Mouse (Mus musculus) G1E (cell line): ENCODE measurements around the gene Opn3. TPM values are rescaled to one million over a fixed set of nuclear protein-coding genes. Genes with fewer than 3 reads are reported as not detected.
A peak's percentile ranks its signal among the peaks of the same experiment; 100 is the strongest.

Experiments
- ATAC-seq: 2 replicates; pipeline ENCODE4 v1.8.0; 2016; ENCODE audit warnings: mild to moderate bottlenecking; ENCODE audit not compliant: insufficient number of reproducible peaks, poor library complexity, low FRiP score, severe bottlenecking; ENCODE audit errors: extremely low read depth
- DNase-seq: peaks from one replicate; pipeline ENCODE4 v3.0.0; 2012; ENCODE audit warnings: low spot score
- H3K27me3 ChIP-seq: 2 replicates; pipeline ENCODE4 v1.6.1; 2012; ENCODE audit warnings: mild to moderate bottlenecking, low read length, inconsistent platforms; ENCODE audit not compliant: insufficient read depth
- H3K36me3 ChIP-seq: replicated peaks from 2 replicates; pipeline ENCODE3; 2012; ENCODE audit warnings: mild to moderate bottlenecking, inconsistent platforms
- H3K4me1 ChIP-seq: 2 replicates; pipeline ENCODE4 v1.6.1; 2012; ENCODE audit warnings: low read depth, low read length, inconsistent platforms, mixed read lengths; ENCODE audit not compliant: insufficient read depth
- H3K4me3 ChIP-seq: 2 replicates; pipeline ENCODE4 v1.5.1; 2012; ENCODE audit warnings: low read depth, mild to moderate bottlenecking, inconsistent platforms, low read length, moderate library complexity, mixed read lengths
- H3K9me3 ChIP-seq: replicated peaks from 2 replicates; pipeline ENCODE4 v1.6.1; 2012; ENCODE audit warnings: inconsistent platforms
- CTCF ChIP-seq: IDR thresholded peaks from 2 replicates; pipeline ENCODE4 v1.5.1; 2012; ENCODE audit warnings: low read depth, low read length, inconsistent platforms, mixed read lengths
- GATA1 ChIP-seq: IDR thresholded peaks from 2 replicates; pipeline ENCODE4 v1.6.1; 2012; ENCODE audit warnings: borderline replicate concordance, low read length, inconsistent platforms, mixed read lengths
- GATA2 ChIP-seq: IDR thresholded peaks from 2 replicates; pipeline ENCODE4 v1.6.1; 2012; ENCODE audit warnings: low read depth, low read length, inconsistent platforms, borderline replicate concordance
- POLR2AphosphoS5 ChIP-seq: IDR thresholded peaks from 2 replicates; pipeline ENCODE4 v1.6.1; 2012; ENCODE audit warnings: low read depth, low read length, inconsistent platforms; ENCODE audit not compliant: insufficient replicate concordance
- TAL1 ChIP-seq: conservative IDR thresholded peaks from 2 replicates; pipeline ENCODE4 v1.6.1; 2012; ENCODE audit warnings: low read depth, low read length, inconsistent platforms, mixed read lengths
- polyA plus RNA-seq: library from polyadenylated mRNA; stranded (reverse); fragments of >175 nt; gene quantifications from 2 replicates; pipeline ENCODE4 v1.2.3, GENCODE M21; 2012
- total RNA-seq, 2 experiments: library from RNA; stranded (forward) in 1 of 2; stranded (reverse) in 1 of 2; fragments of 200-1000 nt in 1 of 2; fragments of >200 nt in 1 of 2; fragmentation: Nextera tagmentation in 1 of 2; gene quantifications; 2 replicates each; pipeline ENCODE4 v1.2.3; 2014 to 2017

Opn3 gene
- total and polyA plus RNA-seq, 3 experiments: 0.27 to 0.64 TPM; not detected in 1

GRCm38 (mm10) chr1:175670042-175670441 is 22.5 kb downstream of the Opn3 start:
- DNase-seq: no peak
- Histone ChIP-seq H3K4me1 (no peaks in the 10 kb centered on the region), H3K4me3 (no peak overlapping the region), H3K36me3 (no peaks in the 10 kb centered on the region), H3K9me3 (no peaks in the 10 kb centered on the region), H3K27me3 (no peaks in the 10 kb centered on the region)
- TF ChIP-seq POLR2AphosphoS5 (no peak), GATA2 (no peak), CTCF (no peak), GATA1 (no peak), TAL1 (no peak)
- no peak for ATAC-seq

- Histone ChIP-seq H3K4me3 (no peak overlapping the region), H3K36me3 (no peaks in the 10 kb centered on the region), H3K4me1 (no peaks in the 10 kb centered on the region), H3K27me3 (no peaks in the 10 kb centered on the region), H3K9me3 (no peaks in the 10 kb centered on the region)
- ATAC-seq (no peak), DNase-seq (no peak)
- TF ChIP-seq GATA2 (no peak), POLR2AphosphoS5 (no peak), TAL1 (no peak), GATA1 (no peak), CTCF (no peak)
Measured at GRCm38 (mm10) chr1:175669456-175669855, 23.1 kb downstream of the Opn3 start.

- no peaks in the 10 kb centered on the region for H3K27me3 ChIP-seq
- H3K9me3 ChIP-seq: no peaks in the 10 kb centered on the region
- H3K4me3 ChIP-seq: no peak overlapping the region
- no peaks in the 10 kb centered on the region for H3K36me3 ChIP-seq
- peak; percentile 69; the same call in 1 of the 2 replicates for ATAC-seq
- TF ChIP-seq CTCF (no peak), GATA2 (no peak), GATA1 (no peak), TAL1 (no peak), POLR2AphosphoS5 (no peak)
- DNase-seq: peak; percentile 2
- H3K4me1 ChIP-seq: no peaks in the 10 kb centered on the region
Measured at GRCm38 (mm10) chr1:175668666-175669405, 23.7 kb downstream of the Opn3 start.

- Histone ChIP-seq H3K9me3 (no peaks in the 10 kb centered on the region), H3K4me1 (no peaks in the 10 kb centered on the region), H3K36me3 (no peaks in the 10 kb centered on the region), H3K27me3 (no peaks in the 10 kb centered on the region), H3K4me3 (no peak overlapping the region)
- DNase-seq (no peak), ATAC-seq (no peak)
- TF ChIP-seq POLR2AphosphoS5: no peak
- TF ChIP-seq GATA1: no peak
- no peak for TF ChIP-seq GATA2
- TF ChIP-seq TAL1: no peak
- no peak for TF ChIP-seq CTCF
Measured at GRCm38 (mm10) chr1:175659900-175660299, 32.7 kb downstream of the Opn3 start.

GRCm38 (mm10) chr1:175648615-175649014 is 44.0 kb downstream of the Opn3 start:
- Histone ChIP-seq H3K4me1 (no peaks in the 10 kb centered on the region), H3K27me3 (no peaks in the 10 kb centered on the region), H3K36me3 (no peaks in the 10 kb centered on the region), H3K9me3 (no peaks in the 10 kb centered on the region), H3K4me3 (no peak overlapping the region)
- TF ChIP-seq CTCF (no peak), GATA2 (no peak), TAL1 (no peak), GATA1 (no peak), POLR2AphosphoS5 (no peak)
- no peak for ATAC-seq
- DNase-seq: no peak

DNA sequence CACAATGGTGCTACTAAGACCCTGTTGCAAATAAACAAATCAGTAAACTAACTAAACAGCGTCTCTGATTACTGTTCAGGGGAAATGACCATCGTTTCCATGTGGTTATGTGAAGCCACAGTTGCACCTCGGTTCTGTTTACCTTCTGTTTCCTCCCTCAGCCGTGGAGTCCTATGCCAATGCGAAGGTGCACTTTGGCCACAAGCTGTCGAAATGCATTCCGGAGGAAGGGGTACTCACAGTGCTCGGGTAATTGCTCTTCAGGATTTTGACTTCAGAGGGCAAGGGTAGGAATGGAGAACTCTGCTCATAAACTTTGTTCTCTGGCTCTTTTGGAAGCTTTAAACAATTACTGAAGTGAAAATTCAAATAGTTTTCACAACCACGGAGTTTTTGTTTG is 45.6 kb downstream of the Opn3 start:
- Histone ChIP-seq H3K4me3 (no peak overlapping the region), H3K36me3 (no peaks in the 10 kb centered on the region), H3K9me3 (no peaks in the 10 kb centered on the region), H3K4me1 (no peaks in the 10 kb centered on the region), H3K27me3 (no peaks in the 10 kb centered on the region)
- ATAC-seq (no peak), DNase-seq (no peak)
- TF ChIP-seq TAL1: no peak
- no peak for TF ChIP-seq POLR2AphosphoS5
- no peak for TF ChIP-seq GATA2
- no peak for TF ChIP-seq CTCF
- no peak for TF ChIP-seq GATA1
